Mouse (Mus musculus) heart, embryonic 10.5 days (tissue): ENCODE measurements around the gene Mustn1. TPM values are rescaled to one million over a fixed set of nuclear protein-coding genes. Genes with fewer than 3 reads are reported as not detected.

Experiments
- DNase-seq: peaks from one replicate; pipeline ENCODE4 v3.0.0-alpha.2; 2017; ENCODE audit warnings: low spot score
- H3K27ac ChIP-seq: fragments of 300-500 bp; sonication (generic); 2 replicates; pipeline ENCODE4 v1.5.1; 2016; ENCODE audit warnings: mild to moderate bottlenecking
- H3K27me3 ChIP-seq: fragments of 300-500 bp; sonication (generic); 2 replicates; pipeline ENCODE4 v1.6.1; 2016; ENCODE audit warnings: mild to moderate bottlenecking; ENCODE audit not compliant: poor library complexity, insufficient read depth, severe bottlenecking
- H3K36me3 ChIP-seq: fragments of 300-500 bp; sonication (generic); 2 replicates; pipeline ENCODE4 v1.6.1; 2016; ENCODE audit warnings: mild to moderate bottlenecking, moderate library complexity
- H3K4me1 ChIP-seq: fragments of 300-500 bp; sonication (generic); 2 replicates; pipeline ENCODE4 v1.6.1; 2016; ENCODE audit warnings: mild to moderate bottlenecking
- H3K4me3 ChIP-seq: fragments of 300-500 bp; sonication (generic); 2 replicates; pipeline ENCODE4 v1.5.1; 2016; ENCODE audit warnings: mild to moderate bottlenecking, moderate library complexity
- H3K9me3 ChIP-seq: fragments of 300-500 bp; sonication (generic); 2 replicates; pipeline ENCODE4 v1.6.1; 2016; ENCODE audit warnings: mild to moderate bottlenecking, moderate library complexity
- WGBS: fragments of 180-500 bp; shearing (Covaris S2); methylation state at CpG from one replicate; pipeline ENCODE4 v1.1.7; 2016; 5-methylcytosine and 5-hydroxymethylcytosine counted together
- polyA plus RNA-seq: library from polyadenylated mRNA; unstranded; fragments of >200 nt; fragmentation: Nextera tagmentation; extraction: Ambion mirVana; gene quantifications from 2 replicates; pipeline ENCODE4 v1.2.1, GENCODE M21; 2016

Mustn1 gene
- polyA plus RNA-seq, 1 experiment from 2014 or later, result 0.90 TPM

GRCm38 (mm10) chr14:30922053-30922670, 43.2 kb downstream of the Mustn1 start:
- Histone ChIP-seq H3K27ac (no peak overlapping the region), H3K27me3 (no peaks in the 10 kb centered on the region; the same call in 1 of the 2 replicates), H3K4me3 (no peak overlapping the region), H3K4me1 (peaks cover 15% of the 10 kb centered on the region), H3K36me3 (no peaks in the 10 kb centered on the region), H3K9me3 (no peaks in the 10 kb centered on the region)
- 65% methylated on average over 8 of the region's 8 CpGs for WGBS
- no peak for DNase-seq

GRCm38 (mm10) chr14:30923375-30924105, 44.5 kb downstream of the Mustn1 start, which contains the start of gene Itih3:
Gene Itih3, minus strand, starts transcription at chr14:30923760.
- Histone ChIP-seq H3K27me3 (no peaks in the 10 kb centered on the region; the same call in 1 of the 2 replicates), H3K4me1 (peaks cover 15% of the 10 kb centered on the region), H3K4me3 (no peak within 1 kb of the TSS), H3K9me3 (no peaks in the 10 kb centered on the region), H3K27ac (peak within 1 kb of the TSS; percentile 16; the same call in 1 of the 2 replicates), H3K36me3 (no peaks in the 10 kb centered on the region)
- WGBS, result 43% methylated on average over 6 of the region's 6 CpGs
- DNase-seq, result no peak

- no peaks in the 10 kb centered on the region for H3K36me3 ChIP-seq
- no peaks in the 10 kb centered on the region for H3K9me3 ChIP-seq
- H3K4me1 ChIP-seq, result peaks cover 15% of the 10 kb centered on the region
- no peak for DNase-seq
- no peaks in the 10 kb centered on the region for H3K27me3 ChIP-seq
- H3K27ac ChIP-seq, result no peak overlapping the region
- WGBS, result 87% methylated on average over 3 of the region's 3 CpGs
- H3K4me3 ChIP-seq, result no peak overlapping the region
These were observed 46.5 kb downstream of the Mustn1 start for GRCm38 (mm10) chr14:30925492-30925891.

DNA sequence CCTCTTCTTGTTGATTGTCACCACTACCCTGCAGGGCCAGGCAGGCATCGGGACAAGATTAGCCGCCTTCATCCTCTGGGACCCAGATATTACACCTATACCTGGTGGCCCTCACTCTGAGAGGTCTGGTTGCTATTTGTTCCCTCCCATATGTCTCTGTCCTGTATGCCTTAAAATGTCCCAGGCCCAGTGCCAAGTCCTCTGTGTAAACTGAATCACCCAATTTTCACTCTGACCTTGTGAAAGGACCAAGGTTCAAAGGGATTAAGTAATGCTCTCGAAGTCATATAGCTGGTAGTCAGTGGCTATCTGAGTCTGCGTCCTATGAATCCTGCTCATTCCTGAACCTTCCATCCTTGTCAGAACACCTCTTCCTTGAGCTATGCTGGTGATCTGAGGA, 51.4 kb downstream of the Mustn1 start:
- Histone ChIP-seq H3K9me3 (no peaks in the 10 kb centered on the region), H3K27me3 (no peaks in the 10 kb centered on the region), H3K4me3 (no peak overlapping the region), H3K27ac (no peak overlapping the region), H3K4me1 (no peaks in the 10 kb centered on the region), H3K36me3 (no peaks in the 10 kb centered on the region)
- WGBS, result 87% methylated on average over 4 of the region's 4 CpGs
- no peak for DNase-seq

Other genes starting within 250 kb of the Mustn1 start
- gene Rft1, start 224.8 kb upstream of the Mustn1 start, polyA plus RNA-seq, result 11.6 and 11.8 TPM in 2 replicates
- 11.0 and 13.0 TPM in 2 replicates for gene Sfmbt1, start 164.4 kb upstream of the Mustn1 start, polyA plus RNA-seq
- gene Tmem110, start 53.6 kb upstream of the Mustn1 start, polyA plus RNA-seq, result 18.3 and 25.1 TPM in 2 replicates
- 0.40 TPM in 1 of 2 replicates, not detected in the other for gene Itih4, start 7.3 kb downstream of the Mustn1 start, polyA plus RNA-seq
- gene Itih3, start 44.6 kb downstream of the Mustn1 start, polyA plus RNA-seq, result 0.64 and 5.0 TPM in 2 replicates
- 0.16 and 2.1 TPM in 2 replicates for gene Itih1, start 64.1 kb downstream of the Mustn1 start, polyA plus RNA-seq
- gene Nek4, start 72.2 kb downstream of the Mustn1 start, polyA plus RNA-seq, result 7.3 and 13.4 TPM in 2 replicates
- gene Glt8d1, start 122.2 kb downstream of the Mustn1 start, polyA plus RNA-seq, result 41.2 and 46.7 TPM in 2 replicates
- 290 and 338 TPM in 2 replicates for gene Spcs1, start 122.5 kb downstream of the Mustn1 start, polyA plus RNA-seq
- 121 and 132 TPM in 2 replicates for gene Pbrm1, start 139.9 kb downstream of the Mustn1 start, polyA plus RNA-seq
- gene Gnl3, start 140.0 kb downstream of the Mustn1 start, polyA plus RNA-seq, result 85.5 and 133 TPM in 2 replicates
- gene Smim4, start 249.8 kb downstream of the Mustn1 start, polyA plus RNA-seq, result 66.2 and 73.3 TPM in 2 replicates